Mouse (Mus musculus): ENCODE results near the gene Gm10392. TPM values are rescaled to one million over a fixed set of nuclear protein-coding genes. Genes with fewer than 3 reads are reported as not detected.
A peak's percentile ranks its signal among the peaks of the same experiment; 100 is the strongest.

Gm10392 gene
- polyA plus RNA-seq, 1 experiment from 2014 or later, result 0.07 TPM

- Histone ChIP-seq H3K4me2 (replicated peaks; ENCODE audit: low read depth) (peak overlapping the region; percentile 97), H3K4me1 (replicated peaks; ENCODE audit: control insufficient read depth, insufficient read depth) (peaks cover 13% of the 10 kb centered on the region), H3K4me3 (ENCODE audit: low read depth, low read length) (peak overlapping the region; percentile 77), H3K27ac (replicated peaks) (no peak overlapping the region), H3K27me3 (ENCODE audit: control insufficient read depth, insufficient read depth, low read length) (no peaks in the 10 kb centered on the region), H3K9ac (ENCODE audit: low read length) (peak overlapping the region; percentile 76), H3K9me3 (ENCODE audit: control insufficient read depth, low read length) (no peaks in the 10 kb centered on the region), H3K36me3 (ENCODE audit: control insufficient read depth, insufficient read depth, low read length) (no peaks in the 10 kb centered on the region)
- TF ChIP-seq EP300 (optimal IDR thresholded peaks at IDR 0.05) (no peak), CTCF (IDR thresholded peaks at IDR 0.05; ENCODE audit: low read depth) (no peak)
- 8% methylated on average over 34 of the region's 55 CpGs for WGBS
- DNase-seq (ENCODE audit: low spot score), result peak; percentile 39
- ATAC-seq (ENCODE audit: low FRiP score, low TSS enrichment), result no peak
These were observed 30.0 kb downstream of the Gm10392 start for GRCm38 (mm10) chr11:77488771-77489581.

DNA sequence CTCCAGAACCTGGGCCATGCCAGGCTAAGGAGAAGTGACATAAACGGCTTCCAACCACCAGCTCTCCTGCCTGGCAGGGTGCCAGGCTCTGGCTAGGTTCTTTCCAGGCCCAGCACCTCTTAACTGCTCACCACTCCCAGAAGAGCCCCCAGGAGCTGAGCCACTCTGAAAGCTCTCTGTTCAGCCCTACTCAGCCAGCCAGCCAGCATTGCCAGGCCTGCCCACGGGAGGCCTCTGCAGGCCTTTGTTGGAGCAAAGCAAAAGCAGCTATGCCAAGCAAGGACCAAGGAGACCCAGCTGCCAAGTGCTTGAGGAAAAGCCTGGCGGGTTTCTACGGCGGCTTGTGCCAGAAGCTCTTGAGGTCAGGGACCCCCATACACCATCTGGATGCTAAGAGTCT, 32.2 kb downstream of the Gm10392 start:
- H3K4me1 ChIP-seq (replicated peaks; ENCODE audit: control insufficient read depth, insufficient read depth), result peaks cover 13% of the 10 kb centered on the region
- H3K36me3 ChIP-seq (ENCODE audit: control insufficient read depth, insufficient read depth, low read length), result no peaks in the 10 kb centered on the region
- no peak for ATAC-seq (ENCODE audit: low FRiP score, low TSS enrichment)
- H3K9ac ChIP-seq (ENCODE audit: low read length), result no peak overlapping the region
- no peaks in the 10 kb centered on the region for H3K9me3 ChIP-seq (ENCODE audit: control insufficient read depth, low read length)
- H3K27ac ChIP-seq (replicated peaks), result no peak overlapping the region
- no peak for TF ChIP-seq EP300 (optimal IDR thresholded peaks at IDR 0.05)
- peak; percentile 39 for TF ChIP-seq CTCF (IDR thresholded peaks at IDR 0.05; ENCODE audit: low read depth)
- DNase-seq (ENCODE audit: low spot score), result no peak
- no peaks in the 10 kb centered on the region for H3K27me3 ChIP-seq (ENCODE audit: control insufficient read depth, insufficient read depth, low read length)
- no peak overlapping the region for H3K4me3 ChIP-seq (ENCODE audit: low read depth, low read length)
- 57% methylated on average over 5 of the region's 5 CpGs for WGBS
- no peak overlapping the region for H3K4me2 ChIP-seq (replicated peaks; ENCODE audit: low read depth)

DNA sequence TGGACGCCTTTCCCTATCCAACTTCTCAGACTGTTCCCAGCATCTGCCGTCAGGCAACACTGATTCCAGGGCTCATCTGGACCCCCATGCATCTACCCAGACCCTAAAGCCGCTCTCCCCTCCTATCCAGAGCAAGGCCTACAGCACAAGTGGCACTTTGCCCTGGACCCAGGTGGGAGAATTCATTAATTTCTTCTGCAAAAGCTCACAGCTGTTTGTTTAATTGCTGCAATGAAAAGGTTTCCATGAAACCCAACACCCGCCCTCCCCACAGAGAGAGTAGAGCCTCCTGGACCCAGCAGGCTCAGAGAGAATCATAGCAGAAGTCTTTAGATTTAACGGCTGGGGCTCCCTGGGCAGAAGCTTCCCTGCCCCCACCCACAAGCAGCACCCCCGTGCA, 33.8 kb downstream of the Gm10392 start:
- no peak overlapping the region for H3K9ac ChIP-seq (ENCODE audit: low read length)
- no peaks in the 10 kb centered on the region for H3K9me3 ChIP-seq (ENCODE audit: control insufficient read depth, low read length)
- no peak overlapping the region for H3K27ac ChIP-seq (replicated peaks)
- DNase-seq (ENCODE audit: low spot score) (no peak), ATAC-seq (ENCODE audit: low FRiP score, low TSS enrichment) (no peak)
- no peak overlapping the region for H3K4me2 ChIP-seq (replicated peaks; ENCODE audit: low read depth)
- WGBS, result 56% methylated on average over 6 of the region's 6 CpGs
- H3K4me3 ChIP-seq (ENCODE audit: low read depth, low read length), result no peak overlapping the region
- no peaks in the 10 kb centered on the region for H3K27me3 ChIP-seq (ENCODE audit: control insufficient read depth, insufficient read depth, low read length)
- no peak for TF ChIP-seq CTCF (IDR thresholded peaks at IDR 0.05; ENCODE audit: low read depth)
- no peak for TF ChIP-seq EP300 (optimal IDR thresholded peaks at IDR 0.05)
- peaks cover 7% of the 10 kb centered on the region for H3K4me1 ChIP-seq (replicated peaks; ENCODE audit: control insufficient read depth, insufficient read depth)
- H3K36me3 ChIP-seq (ENCODE audit: control insufficient read depth, insufficient read depth, low read length), result no peaks in the 10 kb centered on the region

GRCm38 (mm10) chr11:77483510-77484255, 35.3 kb downstream of the Gm10392 start:
- Histone ChIP-seq H3K36me3 (ENCODE audit: control insufficient read depth, insufficient read depth, low read length) (no peaks in the 10 kb centered on the region), H3K9ac (ENCODE audit: low read length) (no peak overlapping the region), H3K9me3 (ENCODE audit: control insufficient read depth, low read length) (no peaks in the 10 kb centered on the region), H3K4me1 (replicated peaks; ENCODE audit: control insufficient read depth, insufficient read depth) (peaks cover 5% of the 10 kb centered on the region), H3K4me3 (ENCODE audit: low read depth, low read length) (no peak overlapping the region), H3K27ac (replicated peaks) (no peak overlapping the region), H3K27me3 (ENCODE audit: control insufficient read depth, insufficient read depth, low read length) (no peaks in the 10 kb centered on the region), H3K4me2 (replicated peaks; ENCODE audit: low read depth) (no peak overlapping the region)
- WGBS, result 51% methylated on average over 11 of the region's 11 CpGs
- no peak for DNase-seq (ENCODE audit: low spot score)
- TF ChIP-seq CTCF (IDR thresholded peaks at IDR 0.05; ENCODE audit: low read depth) (no peak), EP300 (optimal IDR thresholded peaks at IDR 0.05) (no peak)
- no peak for ATAC-seq (ENCODE audit: low FRiP score, low TSS enrichment)

- Histone ChIP-seq H3K9me3 (ENCODE audit: control insufficient read depth, low read length) (no peaks in the 10 kb centered on the region), H3K4me1 (replicated peaks; ENCODE audit: control insufficient read depth, insufficient read depth) (peaks cover 5% of the 10 kb centered on the region; the same call in 1 of the 2 replicates), H3K27ac (replicated peaks) (no peak overlapping the region), H3K9ac (ENCODE audit: low read length) (no peak overlapping the region), H3K36me3 (ENCODE audit: control insufficient read depth, insufficient read depth, low read length) (no peaks in the 10 kb centered on the region), H3K4me3 (ENCODE audit: low read depth, low read length) (no peak overlapping the region), H3K4me2 (replicated peaks; ENCODE audit: low read depth) (no peak overlapping the region), H3K27me3 (ENCODE audit: control insufficient read depth, insufficient read depth, low read length) (no peaks in the 10 kb centered on the region)
- ATAC-seq (ENCODE audit: low FRiP score, low TSS enrichment) (no peak), DNase-seq (ENCODE audit: low spot score) (no peak)
- 72% methylated on average over 3 of the region's 3 CpGs for WGBS
- no peak for TF ChIP-seq CTCF (IDR thresholded peaks at IDR 0.05; ENCODE audit: low read depth)
- no peak for TF ChIP-seq EP300 (optimal IDR thresholded peaks at IDR 0.05)
These were observed 36.0 kb downstream of the Gm10392 start for GRCm38 (mm10) chr11:77483043-77483442.

DNA sequence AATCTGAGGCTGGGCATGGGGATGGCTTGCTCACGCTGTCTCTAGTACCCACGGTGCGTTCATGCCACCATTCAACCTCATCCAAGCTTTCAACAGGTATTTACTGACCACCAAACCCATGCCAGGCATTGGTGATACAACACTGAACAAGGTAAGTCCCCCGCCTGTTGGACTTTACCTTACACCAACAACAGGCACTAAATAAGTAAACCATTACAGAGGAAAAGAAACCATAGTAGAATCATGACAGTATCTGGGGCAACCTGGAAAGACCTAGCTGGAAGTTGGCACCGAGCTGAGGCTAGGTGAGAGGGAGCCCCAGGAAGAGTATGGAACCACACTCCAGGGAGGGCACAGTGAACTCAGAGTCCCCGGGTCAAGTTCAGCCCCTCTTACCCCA, 42.1 kb downstream of the Gm10392 start:
- Histone ChIP-seq H3K4me3 (ENCODE audit: low read depth, low read length) (no peak overlapping the region), H3K4me2 (replicated peaks; ENCODE audit: low read depth) (no peak overlapping the region), H3K9me3 (ENCODE audit: control insufficient read depth, low read length) (no peaks in the 10 kb centered on the region), H3K9ac (ENCODE audit: low read length) (no peak overlapping the region), H3K36me3 (ENCODE audit: control insufficient read depth, insufficient read depth, low read length) (peaks cover 5% of the 10 kb centered on the region; the same call in 1 of the 2 replicates), H3K27ac (replicated peaks) (no peak overlapping the region), H3K27me3 (ENCODE audit: control insufficient read depth, insufficient read depth, low read length) (no peaks in the 10 kb centered on the region), H3K4me1 (replicated peaks; ENCODE audit: control insufficient read depth, insufficient read depth) (no peaks in the 10 kb centered on the region)
- ATAC-seq (ENCODE audit: low FRiP score, low TSS enrichment) (no peak), DNase-seq (ENCODE audit: low spot score) (no peak)
- TF ChIP-seq EP300 (optimal IDR thresholded peaks at IDR 0.05) (no peak), CTCF (IDR thresholded peaks at IDR 0.05; ENCODE audit: low read depth) (no peak)
- 87% methylated on average over 6 of the region's 6 CpGs for WGBS

Data from stomach, postnatal 0 days (tissue).